Comparison of ENCODE assay signal across 7 mouse cellular contexts in genomic region chr9:106368831-106369501, GRCm38 (mm10). TPM values are rescaled to one million over a fixed set of nuclear protein-coding genes. Genes with fewer than 3 reads are reported as not detected.
A peak's percentile ranks its signal among the peaks of the same experiment; 100 is the strongest.
DNase-seq lines count a peak whose midpoint lies in the region; ATAC-seq and TF ChIP-seq lines count a peak whose summit lies in the region.

No protein-coding gene starts in this region.

- peaks cover 32% of the 10 kb centered on the region for H3K36me3 ChIP-seq in E14TG2a.4 (ENCODE audit: insufficient read depth, low read length)
- peaks cover 24% of the 10 kb centered on the region for H3K36me3 ChIP-seq in heart, postnatal 0 days (replicated peaks; ENCODE audit: control insufficient read depth, insufficient read depth, low read length)
- peaks cover 35% of the 10 kb centered on the region for H3K36me3 ChIP-seq in midbrain, embryonic 10.5 days

- peak; percentile 37 for ATAC-seq in heart, postnatal 0 days (ENCODE audit: insufficient read depth, low read depth)

- no peak for TF ChIP-seq CTCF in E14TG2a.4 (conservative IDR thresholded peaks at IDR 0.05; ENCODE audit: low read length)
- TF ChIP-seq CTCF in heart, postnatal 0 days (IDR thresholded peaks at IDR 0.05; ENCODE audit: low read depth), result peak; percentile 46

- peaks cover 46% of the 10 kb centered on the region for H3K27me3 ChIP-seq in E14TG2a.4 (ENCODE audit: insufficient read depth, low read length)
- no peaks in the 10 kb centered on the region for H3K27me3 ChIP-seq in heart, postnatal 0 days (ENCODE audit: control insufficient read depth, insufficient read depth, low read length)
- H3K27me3 ChIP-seq in midbrain, embryonic 10.5 days (ENCODE audit: low read depth, poor library complexity, severe bottlenecking), result peaks cover 15% of the 10 kb centered on the region

- H3K27ac ChIP-seq in heart, postnatal 0 days (ENCODE audit: low read depth), result peak overlapping the region; percentile 95
- H3K27ac ChIP-seq in midbrain, embryonic 10.5 days (replicated peaks), result peak overlapping the region; percentile 96

- peak; percentile 52 for DNase-seq in T-cell, adult 2 months (ENCODE audit: low spot score)
- peak; percentile 85 for DNase-seq in embryo, embryonic 11 days
- peak; percentile 74 for DNase-seq in heart, postnatal 0 days (ENCODE audit: low spot score)
- DNase-seq in left cerebral cortex, postnatal 25 days (ENCODE audit: low spot score in 2 of 2), result peak; percentile 42 to 60
- DNase-seq in midbrain, embryonic 10.5 days (ENCODE audit: low spot score), result peak; percentile 78
- peak; percentile 54 to 61 for DNase-seq in spleen, postnatal 36 days (ENCODE audit: low spot score in 2 of 2)

- H3K4me2 ChIP-seq in heart, postnatal 0 days (ENCODE audit: low read depth, low read length), result peak overlapping the region; percentile 91

- no peaks in the 10 kb centered on the region for H3K9me3 ChIP-seq in E14TG2a.4 (ENCODE audit: low read length)
- H3K9me3 ChIP-seq in heart, postnatal 0 days (replicated peaks; ENCODE audit: control insufficient read depth, low read length), result no peaks in the 10 kb centered on the region
- no peaks in the 10 kb centered on the region for H3K9me3 ChIP-seq in midbrain, embryonic 10.5 days (replicated peaks)

- 0% methylated on average over 41 of the region's 72 CpGs for WGBS in heart, postnatal 0 days
- under 1% methylated on average over 72 of the region's 72 CpGs for WGBS in midbrain, embryonic 10.5 days

- H3K9ac ChIP-seq in heart, postnatal 0 days (replicated peaks; ENCODE audit: low read depth, low read length), result peak overlapping the region; percentile 94

- no peak; the same call in 1 of the 2 replicates for TF ChIP-seq EP300 in heart, postnatal 0 days (IDR thresholded peaks at IDR 0.05; ENCODE audit: low read depth)

- peaks cover 52% of the 10 kb centered on the region for H3K4me1 ChIP-seq in E14TG2a.4 (replicated peaks; ENCODE audit: low read depth, low read length)
- peaks cover 25% of the 10 kb centered on the region for H3K4me1 ChIP-seq in heart, postnatal 0 days (ENCODE audit: control insufficient read depth, insufficient read depth)
- peaks cover 61% of the 10 kb centered on the region for H3K4me1 ChIP-seq in midbrain, embryonic 10.5 days

- intact Hi-C loops in left cerebral cortex, postnatal 25 days (cut with DNase I), result loop anchor here (2.0 to 5.0 kb wide), 2 partner anchors 62 to 108 kb away; partner anchors contain the start of genes Parp3 and Rrp9

- peak overlapping the region; percentile 86 for H3K4me3 ChIP-seq in E14TG2a.4 (replicated peaks; ENCODE audit: low read length)
- peak overlapping the region; percentile 83 for H3K4me3 ChIP-seq in heart, postnatal 0 days (ENCODE audit: low read depth, low read length)
- peak overlapping the region; percentile 88 for H3K4me3 ChIP-seq in midbrain, embryonic 10.5 days

RNA-seq across cellular contexts. Expression of gene Dusp7, which starts 0.5 kb away (rescaled TPM):
- total RNA-seq in heart, postnatal 0 days (2014; rRNA removed; ENCODE audit: low replicate concordance), result 46.9 and 47.7 TPM in 2 replicates
- polyA plus RNA-seq in heart, postnatal 0 days (2015; fragmentation: Nextera tagmentation; extraction: Ambion mirVana), result 9.1 and 10.3 TPM in 2 replicates
- 100 to 1,000 TPM; 101 to 109 TPM for total RNA-seq in left cerebral cortex, postnatal 25 days (2021)
- polyA plus RNA-seq in midbrain, embryonic 10.5 days (2016; fragmentation: Nextera tagmentation; extraction: Ambion mirVana), result 11.4 and 14.1 TPM in 2 replicates

Comparison
In these comparisons a context has a peak if more than half of its experiments do, and no peak if none do; other contexts are left out.
1. Peak in every context shown above with its lines: DNase-seq, ATAC-seq, H3K4me3 ChIP-seq and H3K27ac ChIP-seq.